Mouse (Mus musculus) MEL (cell line): ENCODE results near the gene Klrd1. TPM values are rescaled to one million over a fixed set of nuclear protein-coding genes. Genes with fewer than 3 reads are reported as not detected.

ENCODE experiments used
- DNase-seq: peaks from one replicate; pipeline ENCODE4 v3.0.0; 2011; ENCODE audit warnings: low read depth, low spot score
- H3K27ac ChIP-seq: 2 replicates; pipeline ENCODE4 v1.5.1; 2012; ENCODE audit warnings: low read depth, mild to moderate bottlenecking, control low read depth, low read length, moderate library complexity; ENCODE audit not compliant: control insufficient read depth
- H3K27me3 ChIP-seq, 2 experiments: fragments of 150-350 bp in 1 of 2; sonication (generic) in 1 of 2; 2 replicates each; pipeline ENCODE4 v1.6.1; 2012; ENCODE audit warnings: low read length in 2 of 2, mild to moderate bottlenecking in 2 of 2, improper control_type of control experiment in 1 of 2, moderate library complexity in 1 of 2; ENCODE audit not compliant: insufficient read depth in 2 of 2, control insufficient read depth in 1 of 2
- H3K36me3 ChIP-seq, 2 experiments: 2 replicates each; pipeline ENCODE4 v1.6.1; 2012 to 2014; ENCODE audit warnings: low read length in 2 of 2, improper control_type of control experiment in 1 of 2, inconsistent platforms in 1 of 2, mild to moderate bottlenecking in 1 of 2; ENCODE audit not compliant: insufficient read depth in 2 of 2, control insufficient read depth in 1 of 2
- H3K4me1 ChIP-seq, 2 experiments: fragments of 150-350 bp in 1 of 2; sonication (generic) in 1 of 2; 2 replicates each; pipeline ENCODE4 v1.6.1; 2012; ENCODE audit warnings: low read length in 2 of 2, improper control_type of control experiment in 1 of 2, mild to moderate bottlenecking in 1 of 2; ENCODE audit not compliant: insufficient read depth in 2 of 2, control insufficient read depth in 1 of 2
- H3K4me3 ChIP-seq, 2 experiments: fragments of 150-350 bp in 1 of 2; sonication (generic) in 1 of 2; 2 replicates each; pipeline ENCODE4 v1.5.1; 2012; ENCODE audit warnings: low read depth in 2 of 2, low read length in 2 of 2, mild to moderate bottlenecking in 2 of 2, moderate library complexity in 2 of 2, control low read depth in 1 of 2, improper control_type of control experiment in 1 of 2; ENCODE audit not compliant: control insufficient read depth in 1 of 2, insufficient read depth in 1 of 2
- H3K79me2 ChIP-seq: 2 replicates; pipeline ENCODE4 v1.6.1; 2012; ENCODE audit warnings: mild to moderate bottlenecking, low read length, moderate library complexity; ENCODE audit not compliant: control insufficient read depth, poor library complexity, insufficient read depth
- H3K9ac ChIP-seq: 2 replicates; pipeline ENCODE4 v1.6.1; 2012; ENCODE audit warnings: low read depth, mild to moderate bottlenecking, control low read depth, low read length, moderate library complexity; ENCODE audit not compliant: control insufficient read depth, poor library complexity, severe bottlenecking
- H3K9me3 ChIP-seq: fragments of 150-350 bp; sonication (generic); replicated peaks from 2 replicates; pipeline ENCODE4 v1.6.1; 2012; ENCODE audit warnings: mild to moderate bottlenecking, low read length, improper control_type of control experiment, moderate library complexity; ENCODE audit not compliant: insufficient read depth
- BHLHE40 ChIP-seq: IDR thresholded peaks from 2 replicates; pipeline ENCODE4 v1.6.1; 2012; ENCODE audit warnings: low read depth, mild to moderate bottlenecking, inconsistent platforms, low read length, improper control_type of control experiment, borderline replicate concordance
- CHD1 ChIP-seq: IDR thresholded peaks from 2 replicates; pipeline ENCODE4 v1.6.1; 2012; ENCODE audit warnings: low read depth, mild to moderate bottlenecking, inconsistent platforms, low read length, improper control_type of control experiment
- CTCF ChIP-seq, 3 experiments: IDR thresholded peaks in 2 of 3; conservative IDR thresholded peaks in 1 of 3; 2 replicates each; pipeline ENCODE4 v1.5.1; 2011 to 2012; ENCODE audit warnings: low read length in 3 of 3, low read depth in 2 of 3, mild to moderate bottlenecking in 2 of 3, improper control_type of control experiment in 1 of 3, inconsistent platforms in 1 of 3, mixed read lengths in 1 of 3, moderate library complexity in 1 of 3; ENCODE audit not compliant: control insufficient read depth in 1 of 3, insufficient read depth in 1 of 3, poor library complexity in 1 of 3, severe bottlenecking in 1 of 3
- E2F4 ChIP-seq: IDR thresholded peaks from 2 replicates; pipeline ENCODE4 v1.6.1; 2011; ENCODE audit warnings: low read depth, low read length, improper control_type of control experiment, borderline replicate concordance
- ELF1 ChIP-seq: IDR thresholded peaks from 2 replicates; pipeline ENCODE4 v1.6.1; 2014; ENCODE audit warnings: low read depth, mild to moderate bottlenecking, inconsistent platforms, low read length, improper control_type of control experiment, moderate library complexity
- ETS1 ChIP-seq: IDR thresholded peaks from 2 replicates; pipeline ENCODE4 v1.6.1; 2012; ENCODE audit warnings: low read depth, mild to moderate bottlenecking, inconsistent platforms, low read length, improper control_type of control experiment, moderate library complexity
- GABPA ChIP-seq: IDR thresholded peaks from 2 replicates; pipeline ENCODE4 v1.6.1; 2012; ENCODE audit warnings: low read depth, mild to moderate bottlenecking, inconsistent platforms, low read length, improper control_type of control experiment, moderate library complexity
- GATA1 ChIP-seq: IDR thresholded peaks from 2 replicates; pipeline ENCODE4 v1.6.1; 2011; ENCODE audit warnings: low read depth, low read length, improper control_type of control experiment
- HCFC1 ChIP-seq: IDR thresholded peaks from 2 replicates; pipeline ENCODE4 v1.6.1; 2012; ENCODE audit warnings: low read depth, mild to moderate bottlenecking, inconsistent platforms, low read length, improper control_type of control experiment, moderate library complexity
- JUND ChIP-seq: IDR thresholded peaks from 2 replicates; pipeline ENCODE4 v1.6.1; 2011; ENCODE audit warnings: low read depth, mild to moderate bottlenecking, improper control_type of control experiment, low read length
- KAT2A ChIP-seq: conservative IDR thresholded peaks from 2 replicates; pipeline ENCODE4 v1.6.1; 2012; ENCODE audit warnings: low read depth, low read length, improper control_type of control experiment, inconsistent platforms
- MAFK ChIP-seq: IDR thresholded peaks from 2 replicates; pipeline ENCODE4 v1.6.1; 2011; ENCODE audit warnings: low read depth, mild to moderate bottlenecking, low read length, improper control_type of control experiment, borderline replicate concordance
- MAX ChIP-seq: IDR thresholded peaks from 2 replicates; pipeline ENCODE4 v1.6.1; 2011; ENCODE audit warnings: low read length, improper control_type of control experiment
- MAZ ChIP-seq: IDR thresholded peaks from 2 replicates; pipeline ENCODE4 v1.6.1; 2012; ENCODE audit warnings: low read depth, mild to moderate bottlenecking, inconsistent platforms, low read length, improper control_type of control experiment
- MEF2A ChIP-seq: IDR thresholded peaks from 2 replicates; pipeline ENCODE4 v1.6.1; 2014; ENCODE audit warnings: low read depth, mild to moderate bottlenecking, inconsistent platforms, low read length, improper control_type of control experiment; ENCODE audit not compliant: poor library complexity, insufficient replicate concordance, severe bottlenecking; ENCODE audit errors: extremely low read depth
- MXI1 ChIP-seq: IDR thresholded peaks from 2 replicates; pipeline ENCODE4 v1.6.1; 2011; ENCODE audit warnings: mild to moderate bottlenecking, low read depth, low read length, improper control_type of control experiment
- MYB ChIP-seq: IDR thresholded peaks from 2 replicates; pipeline ENCODE4 v1.6.1; 2011; ENCODE audit warnings: mild to moderate bottlenecking, low read depth, low read length, improper control_type of control experiment
- MYC ChIP-seq: IDR thresholded peaks from 2 replicates; pipeline ENCODE4 v1.6.1; 2011; ENCODE audit warnings: low read depth, mild to moderate bottlenecking, low read length, improper control_type of control experiment, moderate library complexity
- POLR2AphosphoS2 ChIP-seq: IDR thresholded peaks from 2 replicates; pipeline ENCODE4 v1.6.1; 2011; ENCODE audit warnings: low read length, improper control_type of control experiment
- RAD21 ChIP-seq: IDR thresholded peaks from 2 replicates; pipeline ENCODE4 v1.6.1; 2011; ENCODE audit warnings: mild to moderate bottlenecking, low read depth, low read length, improper control_type of control experiment
- SIN3A ChIP-seq: IDR thresholded peaks from 2 replicates; pipeline ENCODE4 v1.6.1; 2012; ENCODE audit warnings: low read length, improper control_type of control experiment, inconsistent platforms
- SMC3 ChIP-seq: IDR thresholded peaks from 2 replicates; pipeline ENCODE4 v1.6.1; 2011; ENCODE audit warnings: low read depth, low read length, improper control_type of control experiment
- TAL1 ChIP-seq: IDR thresholded peaks from 2 replicates; pipeline ENCODE4 v1.6.1; 2012; ENCODE audit warnings: mild to moderate bottlenecking, inconsistent platforms, low read length, moderate library complexity, mixed read lengths
- TBP ChIP-seq: IDR thresholded peaks from 2 replicates; pipeline ENCODE4 v1.8.0; 2011; ENCODE audit warnings: low read depth, low read length, improper control_type of control experiment
- USF1 ChIP-seq: IDR thresholded peaks from 2 replicates; pipeline ENCODE4 v1.6.1; 2014; ENCODE audit warnings: low read depth, mild to moderate bottlenecking, inconsistent platforms, low read length, improper control_type of control experiment, moderate library complexity
- USF2 ChIP-seq, 2 experiments: IDR thresholded peaks; 2 replicates each; pipeline ENCODE4 v1.6.1; 2011 to 2012; ENCODE audit warnings: improper control_type of control experiment in 2 of 2, low read length in 2 of 2, borderline replicate concordance in 1 of 2, inconsistent platforms in 1 of 2, low read depth in 1 of 2, mild to moderate bottlenecking in 1 of 2; ENCODE audit not compliant: insufficient read depth in 1 of 2
- ZC3H11A ChIP-seq: IDR thresholded peaks from 2 replicates; pipeline ENCODE4 v1.6.1; 2012; ENCODE audit warnings: low read depth, mild to moderate bottlenecking, inconsistent platforms, low read length, improper control_type of control experiment
- ZKSCAN1 ChIP-seq: IDR thresholded peaks from 2 replicates; pipeline ENCODE4 v1.6.1; 2012; ENCODE audit warnings: low read depth, mild to moderate bottlenecking, inconsistent platforms, low read length, improper control_type of control experiment, moderate library complexity
- ZNF384 ChIP-seq: IDR thresholded peaks from 2 replicates; pipeline ENCODE4 v1.6.1; 2012; ENCODE audit warnings: low read depth, mild to moderate bottlenecking, inconsistent platforms, low read length, improper control_type of control experiment
- polyA plus RNA-seq, 2 experiments: library from polyadenylated mRNA; stranded (reverse) in 1 of 2; unstranded in 1 of 2; fragments of >175 nt in 1 of 2; fragments of >200 nt in 1 of 2; gene quantifications; 2 replicates each; pipeline versions ENCODE4 v1.2.1 to v1.2.4; 2012; ENCODE audit warnings: low replicate concordance in 2 of 2, low read depth in 1 of 2; ENCODE audit not compliant: insufficient read length in 2 of 2, insufficient read depth in 1 of 2, missing spikeins in 1 of 2
- total RNA-seq: library from RNA; depleted of rRNA; stranded (reverse); fragments of 300-350 nt; gene quantifications from 2 replicates; pipeline ENCODE4 v1.2.3, GENCODE M21; 2012

Klrd1 gene
- total and polyA plus RNA-seq, 3 experiments, result not detected

- peak; percentile 40; the same call in 1 of the 2 replicates for TF ChIP-seq SIN3A
- TF ChIP-seq ZNF384, result no peak
- 0 out of 2 replicates have a peak, but pooled peaks have one; percentile 1 for TF ChIP-seq GATA1
- TF ChIP-seq ZC3H11A, result peak; percentile 84
- no peak for TF ChIP-seq CHD1
- no peak for TF ChIP-seq MAZ
- TF ChIP-seq TAL1, result no peak
- no peak for TF ChIP-seq USF2 (IDR thresholded peaks at IDR 0.05; ENCODE audit: borderline replicate concordance in 1 of 2, insufficient read depth in 1 of 2, low read depth in 1 of 2, low read length in 2 of 2)
- TF ChIP-seq RAD21, result peak; percentile 93
- no peak for TF ChIP-seq MYB
- no peak for TF ChIP-seq MEF2A
- TF ChIP-seq POLR2AphosphoS2, result no peak
- TF ChIP-seq MAX, result peak; percentile 91
- TF ChIP-seq MXI1, result no peak
- TF ChIP-seq MYC, result peak; percentile 73
- TF ChIP-seq JUND, result no peak
- 0 out of 2 replicates have a peak, but pooled peaks have one; percentile 19 for TF ChIP-seq HCFC1
- TF ChIP-seq ETS1, result no peak
- no peak for TF ChIP-seq E2F4
- TF ChIP-seq GABPA, result no peak
- no peak for TF ChIP-seq TBP
- TF ChIP-seq BHLHE40, result peak; percentile 26; the same call in 1 of the 2 replicates
- TF ChIP-seq ELF1, result no peak
- TF ChIP-seq CTCF (IDR thresholded peaks at IDR 0.05 in 2 of 3, conservative IDR thresholded peaks at IDR 0.05 in 1 of 3; ENCODE audit: control insufficient read depth in 1 of 3, insufficient read depth in 1 of 3, low read depth in 2 of 3, low read length in 3 of 3, poor library complexity in 1 of 3, severe bottlenecking in 1 of 3), result peak; percentile 87 to 95 (median 87)
- no peak for TF ChIP-seq KAT2A
- no peak for TF ChIP-seq ZKSCAN1
- peak; percentile 69; the same call in 1 of the 2 replicates for TF ChIP-seq USF1
- no peak for TF ChIP-seq MAFK
- peak; percentile 94 for TF ChIP-seq SMC3
- peak; percentile 81 for DNase-seq
- peak overlapping the region; percentile 35 to 41 for H3K4me3 ChIP-seq
Observed at GRCm38 (mm10) chr6:129558946-129559640, 32.5 kb upstream of the Klrd1 start.

More at GRCm38 (mm10) chr6:129558946-129559640, 32.5 kb upstream of the Klrd1 start:
- peak overlapping the region; percentile 45; the same call in 1 of the 2 replicates for H3K9ac ChIP-seq
- H3K9me3 ChIP-seq, result no peaks in the 10 kb centered on the region
- H3K4me1 ChIP-seq, result peaks cover 15 to 20% of the 10 kb centered on the region in 2 experiments
- H3K27me3 ChIP-seq, result peaks cover 0 to 3% of the 10 kb centered on the region in 2 experiments; a peak in 3 of 4 replicates
- no peak overlapping the region; the same call in 1 of the 2 replicates for H3K27ac ChIP-seq
- H3K79me2 ChIP-seq, result no peaks in the 10 kb centered on the region
- peaks cover 0 to 16% of the 10 kb centered on the region in 2 experiments; a peak in 2 of 4 replicates for H3K36me3 ChIP-seq
